Mouse (Mus musculus): ENCODE measurements at regions not wholly inside any gene's neighbourhood (a gene's known extent, or its start where the extent isn't known, plus 50 kb on each side); places are given as distances from the start of the nearest gene placed in this dataset.

- Histone ChIP-seq H3K9me3 (replicated peaks) (no peaks in the 10 kb centered on the region), H3K27ac (no peak overlapping the region), H3K27me3 (peaks cover 8% of the 10 kb centered on the region), H3K4me3 (no peak overlapping the region), H3K4me2 (replicated peaks) (no peak overlapping the region), H3K36me3 (no peaks in the 10 kb centered on the region), H3K9ac (no peak overlapping the region), H3K4me1 (peaks cover 13% of the 10 kb centered on the region)
- WGBS: 46% methylated on average over 22 of the region's 22 CpGs
- ATAC-seq (ENCODE audit: low FRiP score): peak; percentile 48; the same call in 1 of the 2 replicates
Observed at GRCm38 (mm10) chr15:88245496-88246246, 354.4 kb upstream of the Zdhhc25 start.

GRCm38 (mm10) chr15:88247974-88248625 lies 352.0 kb upstream of the Zdhhc25 start:
- no peaks in the 10 kb centered on the region for H3K9me3 ChIP-seq (replicated peaks)
- peaks cover 8% of the 10 kb centered on the region for H3K27me3 ChIP-seq
- H3K9ac ChIP-seq: no peak overlapping the region
- H3K4me2 ChIP-seq (replicated peaks): no peak overlapping the region
- peaks cover 13% of the 10 kb centered on the region for H3K4me1 ChIP-seq
- H3K27ac ChIP-seq: no peak overlapping the region
- no peaks in the 10 kb centered on the region for H3K36me3 ChIP-seq
- peak; percentile 51; the same call in 1 of the 2 replicates for ATAC-seq (ENCODE audit: low FRiP score)
- 30% methylated on average over 14 of the region's 14 CpGs for WGBS
- no peak overlapping the region for H3K4me3 ChIP-seq

GRCm38 (mm10) chr15:88288051-88288450 lies 312.1 kb upstream of the Zdhhc25 start:
- Histone ChIP-seq H3K36me3 (no peaks in the 10 kb centered on the region), H3K9ac (no peak overlapping the region), H3K9me3 (replicated peaks) (no peaks in the 10 kb centered on the region), H3K4me1 (0 out of 2 replicates have a peak, but pooled peaks cover 5% of the 10 kb centered on the region), H3K27ac (no peak overlapping the region), H3K4me2 (replicated peaks) (no peak overlapping the region), H3K4me3 (no peak overlapping the region), H3K27me3 (peaks cover 7% of the 10 kb centered on the region; the same call in 1 of the 2 replicates)
- WGBS: 57% methylated on average over 16 of the region's 16 CpGs
- ATAC-seq (ENCODE audit: low FRiP score): no peak

- no peak for ATAC-seq (ENCODE audit: low FRiP score)
- Histone ChIP-seq H3K9me3 (replicated peaks) (no peaks in the 10 kb centered on the region), H3K27ac (no peak overlapping the region), H3K27me3 (peaks cover 7% of the 10 kb centered on the region; the same call in 1 of the 2 replicates), H3K36me3 (no peaks in the 10 kb centered on the region), H3K4me3 (no peak overlapping the region), H3K4me2 (replicated peaks) (no peak overlapping the region), H3K4me1 (0 out of 2 replicates have a peak, but pooled peaks cover 5% of the 10 kb centered on the region), H3K9ac (no peak overlapping the region)
- 61% methylated on average over 3 of the region's 3 CpGs for WGBS
Observed at GRCm38 (mm10) chr15:88288696-88289095, 311.4 kb upstream of the Zdhhc25 start.

GRCm38 (mm10) chr15:88290740-88291363 lies 309.2 kb upstream of the Zdhhc25 start:
- Histone ChIP-seq H3K9ac (no peak overlapping the region), H3K4me2 (replicated peaks) (peak overlapping the region; percentile 30; the same call in 1 of the 2 replicates), H3K27me3 (peaks cover 7% of the 10 kb centered on the region; the same call in 1 of the 2 replicates), H3K9me3 (replicated peaks) (no peaks in the 10 kb centered on the region), H3K4me1 (0 out of 2 replicates have a peak, but pooled peaks cover 5% of the 10 kb centered on the region), H3K4me3 (no peak overlapping the region), H3K27ac (no peak overlapping the region), H3K36me3 (no peaks in the 10 kb centered on the region)
- peak; percentile 50; the same call in 1 of the 2 replicates for ATAC-seq (ENCODE audit: low FRiP score)
- 22% methylated on average over 20 of the region's 20 CpGs for WGBS

- H3K9me3 ChIP-seq (replicated peaks): no peaks in the 10 kb centered on the region
- no peaks in the 10 kb centered on the region for H3K36me3 ChIP-seq
- H3K4me1 ChIP-seq: 0 out of 2 replicates have a peak, but pooled peaks cover 8% of the 10 kb centered on the region
- WGBS: 62% methylated on average over 6 of the region's 6 CpGs
- H3K27ac ChIP-seq: no peak overlapping the region
- no peak overlapping the region for H3K9ac ChIP-seq
- H3K4me3 ChIP-seq: no peak overlapping the region
- ATAC-seq (ENCODE audit: low FRiP score): no peak
- no peak overlapping the region for H3K4me2 ChIP-seq (replicated peaks)
- H3K27me3 ChIP-seq: no peaks in the 10 kb centered on the region
Observed at GRCm38 (mm10) chr15:88299061-88299460, 301.0 kb upstream of the Zdhhc25 start.

- 37% methylated on average over 8 of the region's 8 CpGs for WGBS
- Histone ChIP-seq H3K9ac (no peak overlapping the region), H3K36me3 (no peaks in the 10 kb centered on the region), H3K9me3 (replicated peaks) (no peaks in the 10 kb centered on the region), H3K27ac (no peak overlapping the region), H3K4me1 (peaks cover 15% of the 10 kb centered on the region), H3K27me3 (no peaks in the 10 kb centered on the region), H3K4me2 (replicated peaks) (no peak overlapping the region), H3K4me3 (no peak overlapping the region)
- no peak for ATAC-seq (ENCODE audit: low FRiP score)
Observed at GRCm38 (mm10) chr15:88311158-88311557, 288.9 kb upstream of the Zdhhc25 start.

- Histone ChIP-seq H3K27ac (no peak overlapping the region), H3K4me2 (replicated peaks) (no peak overlapping the region), H3K9ac (no peak overlapping the region), H3K27me3 (no peaks in the 10 kb centered on the region), H3K4me1 (peaks cover 24% of the 10 kb centered on the region), H3K36me3 (no peaks in the 10 kb centered on the region), H3K9me3 (replicated peaks) (no peaks in the 10 kb centered on the region), H3K4me3 (no peak overlapping the region)
- 39% methylated on average over 12 of the region's 12 CpGs for WGBS
- no peak for ATAC-seq (ENCODE audit: low FRiP score)
Observed at GRCm38 (mm10) chr15:88314810-88315459, 285.2 kb upstream of the Zdhhc25 start.

GRCm38 (mm10) chr15:88318048-88318447 lies 282.1 kb upstream of the Zdhhc25 start:
- H3K27me3 ChIP-seq: no peaks in the 10 kb centered on the region
- H3K4me2 ChIP-seq (replicated peaks): no peak overlapping the region
- 38% methylated on average over 8 of the region's 8 CpGs for WGBS
- no peak overlapping the region for H3K4me3 ChIP-seq
- no peaks in the 10 kb centered on the region for H3K9me3 ChIP-seq (replicated peaks)
- peaks cover 19% of the 10 kb centered on the region for H3K4me1 ChIP-seq
- H3K27ac ChIP-seq: no peak overlapping the region
- no peak overlapping the region for H3K9ac ChIP-seq
- H3K36me3 ChIP-seq: no peaks in the 10 kb centered on the region
- 0 out of 2 replicates have a peak, but pooled peaks have one; percentile 13 for ATAC-seq (ENCODE audit: low FRiP score)

GRCm38 (mm10) chr15:88319527-88319926 lies 280.6 kb upstream of the Zdhhc25 start:
- H3K4me1 ChIP-seq: peaks cover 22% of the 10 kb centered on the region
- H3K9me3 ChIP-seq (replicated peaks): no peaks in the 10 kb centered on the region
- ATAC-seq (ENCODE audit: low FRiP score): no peak
- H3K36me3 ChIP-seq: no peaks in the 10 kb centered on the region
- H3K27me3 ChIP-seq: no peaks in the 10 kb centered on the region
- H3K4me2 ChIP-seq (replicated peaks): no peak overlapping the region
- no peak overlapping the region for H3K9ac ChIP-seq
- WGBS: 77% methylated on average over 2 of the region's 2 CpGs
- no peak overlapping the region for H3K4me3 ChIP-seq
- no peak overlapping the region for H3K27ac ChIP-seq

- ATAC-seq (ENCODE audit: low FRiP score): no peak
- Histone ChIP-seq H3K9ac (no peak overlapping the region), H3K36me3 (no peaks in the 10 kb centered on the region), H3K27me3 (no peaks in the 10 kb centered on the region), H3K27ac (no peak overlapping the region), H3K4me1 (peaks cover 3% of the 10 kb centered on the region), H3K9me3 (replicated peaks) (no peaks in the 10 kb centered on the region), H3K4me3 (no peak overlapping the region), H3K4me2 (replicated peaks) (no peak overlapping the region)
- WGBS: 58% methylated on average over 16 of the region's 16 CpGs
Observed at GRCm38 (mm10) chr15:88323584-88324375, 276.3 kb upstream of the Zdhhc25 start.

All from hindbrain, embryonic 12.5 days (tissue).